Mouse (Mus musculus) cerebellum, postnatal 25 days (tissue): ENCODE results near the gene Bach2.
A peak's percentile ranks its signal among the peaks of the same experiment; 100 is the strongest.

Experiments
- DNase-seq, 2 experiments: peaks; one replicate each; pipeline ENCODE4 v3.0.0; 2021; ENCODE audit warnings: mixed read lengths in 2 of 2

Gene Bach2

DNA sequence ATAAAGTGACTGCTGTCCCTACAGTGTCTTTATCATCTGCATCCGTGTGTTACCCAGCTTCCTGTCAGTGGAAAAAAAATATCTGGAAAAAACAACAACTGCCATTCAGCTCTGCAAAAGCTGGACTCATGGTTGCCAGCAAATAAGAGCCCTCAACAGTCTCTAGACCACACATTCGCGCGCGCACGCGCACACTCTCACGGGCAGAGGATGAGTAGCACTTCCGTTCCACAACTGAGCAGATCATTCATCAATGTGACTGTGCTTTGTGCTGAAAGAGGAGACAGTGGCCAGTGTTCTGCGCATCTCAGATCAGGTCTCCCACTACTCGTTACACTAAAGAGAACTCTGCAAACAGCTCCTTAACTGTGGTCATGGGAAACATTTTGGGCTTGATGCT lies 265.6 kb downstream of the Bach2 start:
- no peak for DNase-seq

GRCm38 (mm10) chr4:32506306-32506808 lies 267.8 kb downstream of the Bach2 start:
- DNase-seq, result peak in 1 of 2 experiments; percentile 9

DNA sequence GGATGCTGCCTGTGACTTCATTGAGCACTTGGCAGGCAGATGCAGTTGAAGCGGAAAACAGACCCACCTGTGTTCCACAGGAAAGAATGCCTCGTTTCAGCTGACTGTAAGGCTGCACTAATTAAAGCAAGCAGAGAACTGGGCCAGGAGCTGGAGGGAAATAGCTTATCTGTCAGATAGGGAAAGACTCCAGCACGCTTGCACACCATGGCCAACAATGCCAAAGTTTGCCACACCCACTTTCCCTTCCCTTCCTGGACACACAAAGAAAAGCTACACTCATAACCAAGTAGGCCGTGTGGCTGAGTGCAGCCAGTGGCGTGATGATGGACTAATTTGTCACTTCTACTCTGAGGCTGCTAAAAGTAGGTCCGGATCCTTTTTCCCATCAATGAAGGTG lies 268.4 kb downstream of the Bach2 start:
- no peak for DNase-seq

DNA sequence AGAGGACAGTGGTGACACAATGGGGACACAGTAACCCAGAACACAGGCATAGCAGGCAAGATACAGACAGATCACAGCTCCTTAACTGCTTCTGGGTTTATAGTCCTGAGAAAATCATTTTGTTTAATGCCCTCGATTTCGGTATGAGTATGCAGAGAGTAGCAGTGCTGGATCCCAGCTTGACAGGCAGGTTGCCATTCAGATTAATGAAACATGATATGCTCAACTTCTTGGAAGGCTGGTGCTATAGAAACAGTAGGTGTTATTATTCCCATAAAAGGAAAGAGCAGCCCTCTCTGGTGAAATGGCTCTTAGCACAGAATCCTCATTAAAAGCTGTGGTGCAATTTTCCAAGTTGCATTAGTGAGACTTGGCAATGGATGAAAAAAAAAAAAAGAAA lies 270.0 kb downstream of the Bach2 start:
- DNase-seq, result no peak

DNA sequence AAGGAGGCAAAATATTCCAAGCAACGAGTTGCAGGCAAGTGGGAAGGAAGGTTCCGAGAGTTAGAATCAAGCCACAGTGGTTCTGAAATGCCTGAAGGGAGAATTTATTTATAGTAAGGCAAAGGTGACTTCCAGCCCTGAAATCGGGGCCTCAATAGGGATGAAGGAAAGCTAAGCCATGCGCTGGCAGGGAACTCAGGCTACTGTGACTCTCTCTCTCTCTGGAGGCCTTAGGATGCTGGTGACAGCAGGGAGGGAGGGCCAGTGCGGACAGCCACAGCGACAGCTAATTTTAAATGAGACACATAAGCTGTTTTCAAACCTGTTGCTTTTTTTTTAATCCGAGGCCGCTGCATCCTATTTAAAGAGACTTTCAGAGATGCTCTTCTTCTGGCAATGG lies 270.4 kb downstream of the Bach2 start:
- DNase-seq, result peak in 1 of 2 experiments; percentile 31

DNA sequence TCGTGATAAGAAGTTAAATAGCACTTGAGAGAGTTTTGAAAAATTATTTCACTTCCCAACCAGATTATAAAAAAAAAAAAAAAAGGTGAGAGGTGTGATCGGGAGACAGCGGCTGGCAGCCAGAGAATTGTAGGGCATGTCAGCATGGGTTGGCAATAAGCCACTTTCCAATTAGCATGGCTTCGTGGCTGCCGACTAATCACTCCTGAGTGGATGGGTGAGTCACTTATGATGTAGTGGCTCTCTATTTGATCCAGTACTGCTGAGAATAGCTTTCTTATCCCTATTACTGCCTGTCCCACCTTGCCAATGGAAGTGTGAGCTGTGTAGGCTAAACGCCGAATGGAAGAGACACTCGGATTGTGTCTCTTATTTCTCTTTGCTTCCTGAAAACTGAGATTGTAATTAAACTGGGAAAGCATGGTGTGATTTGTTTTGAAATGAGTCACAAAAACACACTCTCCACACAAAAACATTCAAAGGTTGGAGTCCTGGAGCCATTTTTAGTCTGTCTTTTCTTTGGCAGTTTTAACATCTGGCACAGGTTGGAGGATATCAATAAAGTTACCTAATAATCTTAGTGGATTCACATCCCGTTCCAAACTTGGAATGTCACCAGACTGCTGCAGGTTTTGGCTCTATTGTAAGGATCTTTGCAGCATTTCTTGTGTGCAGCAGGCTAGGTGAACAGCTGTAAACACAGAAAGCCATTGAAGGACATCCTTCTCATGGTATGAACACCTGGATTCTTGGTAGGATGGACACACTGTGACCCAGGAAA lies 271.4 kb downstream of the Bach2 start:
- DNase-seq, result peak; percentile 66 to 80

DNA sequence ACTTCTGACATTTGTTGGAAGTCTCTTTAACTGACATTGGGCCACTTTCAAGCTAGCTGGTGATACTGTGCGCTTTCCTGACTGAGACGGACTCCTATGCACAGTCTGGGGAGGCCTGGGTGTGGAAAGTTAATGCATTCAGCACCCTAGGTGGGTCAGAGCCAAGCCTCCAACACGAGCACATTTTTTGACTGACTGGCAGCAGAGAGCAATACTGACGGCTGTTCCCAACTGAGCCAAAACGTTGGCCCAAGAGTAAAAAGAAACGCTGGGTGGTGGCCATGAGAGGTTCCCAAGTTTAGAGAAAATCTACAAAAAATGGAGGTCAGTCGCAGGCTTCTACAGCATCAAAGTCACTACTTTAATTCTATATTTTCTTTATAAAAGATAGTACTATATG lies 272.3 kb downstream of the Bach2 start:
- no peak for DNase-seq

- no peak for DNase-seq
These were observed 277.5 kb downstream of the Bach2 start for GRCm38 (mm10) chr4:32516126-32516525.

GRCm38 (mm10) chr4:32518842-32519578 lies 280.4 kb downstream of the Bach2 start:
- no peak for DNase-seq

DNA sequence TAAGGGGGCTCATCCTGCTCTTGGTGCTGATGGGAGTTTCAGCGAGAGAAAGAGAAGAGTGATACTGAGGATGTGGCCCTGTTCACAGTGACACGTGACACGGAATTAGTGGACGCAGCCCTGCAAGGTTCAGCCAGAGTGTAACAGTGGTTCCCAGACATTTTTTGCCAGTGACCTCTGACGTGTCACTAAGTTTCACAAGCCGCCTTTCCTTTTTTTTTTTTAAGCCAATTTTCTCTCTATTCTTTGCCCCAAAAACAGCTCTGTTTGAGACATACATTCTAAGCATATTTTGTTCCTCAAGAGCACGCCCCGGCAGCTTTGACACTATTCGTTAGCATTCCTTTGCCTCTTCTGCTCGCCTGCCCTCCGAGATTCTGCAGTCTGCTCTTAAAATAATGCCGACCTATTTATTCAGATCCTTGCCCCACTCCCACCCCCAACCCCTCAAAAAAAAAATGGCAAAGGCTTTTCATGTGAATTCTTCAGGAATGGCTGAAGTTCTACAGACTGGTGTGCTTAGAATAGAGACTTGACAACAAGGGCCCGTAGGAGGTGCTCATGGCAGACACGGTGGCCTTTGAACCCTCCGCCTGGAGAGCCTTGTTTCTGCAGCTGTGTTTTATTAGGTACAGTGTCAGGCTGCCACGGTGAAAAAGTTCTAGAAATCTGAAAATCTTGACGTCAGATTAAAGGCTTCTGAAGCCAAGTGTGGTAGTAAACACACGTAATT lies 282.2 kb downstream of the Bach2 start:
- DNase-seq, result no peak

GRCm38 (mm10) chr4:32521361-32521740 lies 282.7 kb downstream of the Bach2 start:
- no peak for DNase-seq

DNA sequence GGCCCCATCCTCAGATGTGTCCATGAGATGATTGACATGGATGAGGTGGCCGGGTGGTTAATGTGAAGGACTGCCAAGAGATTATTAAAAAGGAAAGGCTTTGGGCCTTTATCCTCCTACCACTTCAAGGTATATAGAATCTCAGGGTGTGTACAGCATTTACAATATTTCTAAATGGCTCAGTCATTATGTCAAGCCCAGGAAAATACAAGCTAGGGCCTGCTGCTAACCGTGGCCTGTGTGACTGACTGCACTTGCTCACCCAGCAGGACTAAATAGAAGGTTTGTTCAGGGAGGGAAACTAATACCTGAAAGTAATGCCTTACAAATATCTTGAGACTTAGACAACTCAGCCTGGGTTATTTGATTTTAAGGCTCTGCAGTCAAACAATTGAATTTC lies 283.4 kb downstream of the Bach2 start:
- DNase-seq, result no peak

GRCm38 (mm10) chr4:32524282-32524681 lies 285.7 kb downstream of the Bach2 start:
- DNase-seq, result no peak

- DNase-seq, result no peak
These were observed 286.4 kb downstream of the Bach2 start for GRCm38 (mm10) chr4:32525000-32525399.

GRCm38 (mm10) chr4:32526228-32526836 lies 287.7 kb downstream of the Bach2 start:
- DNase-seq, result no peak

GRCm38 (mm10) chr4:32529443-32529995 lies 290.9 kb downstream of the Bach2 start:
- no peak for DNase-seq

- peak in 1 of 2 experiments; percentile 28 for DNase-seq
These were observed 291.9 kb downstream of the Bach2 start for GRCm38 (mm10) chr4:32530421-32530920.

DNA sequence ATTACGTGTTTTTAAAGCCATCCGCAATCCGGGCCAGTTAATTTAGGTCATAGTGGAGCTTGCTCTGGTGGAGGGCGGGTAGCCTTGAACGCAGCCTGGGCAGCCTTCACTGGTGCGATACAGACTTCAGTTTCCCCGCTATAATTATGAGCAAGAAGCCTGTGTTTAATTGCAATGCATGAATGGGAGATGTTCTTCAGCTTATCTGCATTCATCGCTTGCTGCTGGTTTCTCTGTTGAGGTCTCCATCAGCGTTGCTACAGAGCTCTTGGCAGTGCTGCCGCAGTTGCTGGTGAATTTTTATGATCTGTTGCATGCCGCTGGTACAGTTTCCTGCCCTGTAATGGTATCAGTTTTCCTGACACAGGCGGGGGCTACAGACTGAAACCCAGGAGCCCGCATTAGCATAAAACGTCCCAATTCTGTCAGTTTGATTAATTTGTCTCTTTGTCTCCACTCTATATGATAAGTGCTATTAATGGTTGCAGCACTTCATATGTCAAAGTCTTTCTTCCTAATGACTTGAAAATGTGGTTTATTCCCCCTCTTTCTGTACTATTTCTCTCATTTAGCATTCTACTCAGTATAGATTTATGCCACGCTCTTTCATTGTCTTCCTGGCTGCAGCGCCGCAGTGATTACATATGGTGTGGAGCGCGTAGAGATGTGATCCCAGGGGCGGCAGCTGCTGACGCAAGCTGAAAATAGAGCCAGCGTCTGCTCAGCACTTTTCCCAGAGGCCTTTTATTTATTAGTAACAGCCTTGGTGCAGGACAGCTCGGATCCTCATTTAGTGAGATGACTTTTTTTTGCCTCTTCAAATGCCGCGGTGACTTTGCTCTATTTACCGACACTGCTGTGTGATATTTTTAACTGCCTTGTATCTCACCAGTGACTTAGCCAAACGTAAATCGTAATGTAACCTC lies 292.6 kb downstream of the Bach2 start:
- peak; percentile 46 to 59 for DNase-seq

GRCm38 (mm10) chr4:32532079-32532478 lies 293.5 kb downstream of the Bach2 start:
- no peak for DNase-seq

GRCm38 (mm10) chr4:32533735-32534134 lies 295.1 kb downstream of the Bach2 start:
- no peak for DNase-seq

GRCm38 (mm10) chr4:32535626-32536025 lies 297.0 kb downstream of the Bach2 start:
- no peak for DNase-seq
